Mouse (Mus musculus) induced T-regulatory cell, adult 2 months (primary cell): Measurements from ENCODE around the gene Hoxa10.

Experiments
- DNase-seq: peaks from one replicate; pipeline ENCODE4 v3.0.0-alpha.2; 2012; ENCODE audit warnings: low read depth

The Hoxa10 gene

GRCm38 (mm10) chr6:52262463-52263320 is 22.0 kb upstream of the Hoxa10 start:
- DNase-seq: no peak

GRCm38 (mm10) chr6:52261751-52262462 is 21.3 kb upstream of the Hoxa10 start:
- peak; percentile 20 for DNase-seq

GRCm38 (mm10) chr6:52260654-52261575 is 20.3 kb upstream of the Hoxa10 start, which contains the start of gene Hoxa13:
Hoxa13 (minus strand) TSS chr6:52260880.
- peak; percentile 44 for DNase-seq

- peak; percentile 36 for DNase-seq
These were observed 19.2 kb upstream of the Hoxa10 start for GRCm38 (mm10) chr6:52259811-52260261.

- DNase-seq: peak; percentile 38
These were observed 18.6 kb upstream of the Hoxa10 start for GRCm38 (mm10) chr6:52259081-52259790.

GRCm38 (mm10) chr6:52256956-52257355 is 16.3 kb upstream of the Hoxa10 start:
- peak; percentile 89 for DNase-seq

- peak; percentile 46 for DNase-seq
These were observed 13.2 kb upstream of the Hoxa10 start for GRCm38 (mm10) chr6:52253511-52254500.

- no peak for DNase-seq
These were observed 12.2 kb upstream of the Hoxa10 start for GRCm38 (mm10) chr6:52252775-52253376.

GRCm38 (mm10) chr6:52252016-52252774 is 11.5 kb upstream of the Hoxa10 start:
- DNase-seq: no peak

- DNase-seq: no peak
These were observed 10.7 kb upstream of the Hoxa10 start for GRCm38 (mm10) chr6:52251177-52251879.

GRCm38 (mm10) chr6:52249826-52250225 is 9.2 kb upstream of the Hoxa10 start:
- DNase-seq: no peak

GRCm38 (mm10) chr6:52249415-52249738 is 8.7 kb upstream of the Hoxa10 start:
- no peak for DNase-seq

- DNase-seq: no peak
These were observed 8.2 kb upstream of the Hoxa10 start for GRCm38 (mm10) chr6:52248638-52249414.

GRCm38 (mm10) chr6:52247766-52248637 is 7.3 kb upstream of the Hoxa10 start:
- peak; percentile 19 for DNase-seq

- DNase-seq: no peak
These were observed 6.3 kb upstream of the Hoxa10 start for GRCm38 (mm10) chr6:52246916-52247315.

GRCm38 (mm10) chr6:52246403-52246803 is 5.7 kb upstream of the Hoxa10 start:
- DNase-seq: no peak

GRCm38 (mm10) chr6:52245757-52246142 is 5.1 kb upstream of the Hoxa10 start, which contains the start of gene Hoxa11:
Hoxa11 (minus strand) TSS chr6:52245810.
- DNase-seq: no peak
